Mouse (Mus musculus): Measurements from ENCODE around the gene A930004D18Rik.

Gene A930004D18Rik

GRCm38 (mm10) chr2:18052581-18052980 is 15.0 kb upstream of the A930004D18Rik start:
- DNase-seq, result no peak

- no peak for DNase-seq
Observed at GRCm38 (mm10) chr2:18051831-18052170, 14.3 kb upstream of the A930004D18Rik start.

- DNase-seq, result no peak
Observed at GRCm38 (mm10) chr2:18051026-18051830, 13.7 kb upstream of the A930004D18Rik start.

- no peak for DNase-seq
Observed at GRCm38 (mm10) chr2:18050541-18050985, 13.0 kb upstream of the A930004D18Rik start.

GRCm38 (mm10) chr2:18050018-18050417 is 12.5 kb upstream of the A930004D18Rik start:
- DNase-seq, result no peak

- DNase-seq, result no peak
Observed at GRCm38 (mm10) chr2:18049279-18049821, 11.8 kb upstream of the A930004D18Rik start.

GRCm38 (mm10) chr2:18048453-18049075 is 11.0 kb upstream of the A930004D18Rik start, which contains the start of gene Skida1:
TSS of gene Skida1 (minus strand) at chr2:18049051.
- DNase-seq, result no peak

- peak; percentile 75 for DNase-seq
Observed at GRCm38 (mm10) chr2:18047646-18048452, 10.3 kb upstream of the A930004D18Rik start.

GRCm38 (mm10) chr2:18046758-18047645 is 9.5 kb upstream of the A930004D18Rik start:
- DNase-seq, result peak; percentile 68

GRCm38 (mm10) chr2:18046186-18046585 is 8.6 kb upstream of the A930004D18Rik start:
- no peak for DNase-seq

- no peak for DNase-seq
Observed at GRCm38 (mm10) chr2:18045781-18046181, 8.2 kb upstream of the A930004D18Rik start.

GRCm38 (mm10) chr2:18045143-18045780 is 7.7 kb upstream of the A930004D18Rik start:
- DNase-seq, result peak; percentile 9

GRCm38 (mm10) chr2:18041199-18041885 is 3.8 kb upstream of the A930004D18Rik start:
- no peak for DNase-seq

- no peak for DNase-seq
Observed at GRCm38 (mm10) chr2:18040347-18041160, 3.0 kb upstream of the A930004D18Rik start.

- no peak for DNase-seq
Observed at GRCm38 (mm10) chr2:18039566-18040290, 2.2 kb upstream of the A930004D18Rik start.

- no peak for DNase-seq
Observed at GRCm38 (mm10) chr2:18038895-18039371, 1.4 kb upstream of the A930004D18Rik start.

- DNase-seq, result no peak
Observed at GRCm38 (mm10) chr2:18038141-18038752, 710 bp upstream of the A930004D18Rik start.
